In the genomic region with DNA sequence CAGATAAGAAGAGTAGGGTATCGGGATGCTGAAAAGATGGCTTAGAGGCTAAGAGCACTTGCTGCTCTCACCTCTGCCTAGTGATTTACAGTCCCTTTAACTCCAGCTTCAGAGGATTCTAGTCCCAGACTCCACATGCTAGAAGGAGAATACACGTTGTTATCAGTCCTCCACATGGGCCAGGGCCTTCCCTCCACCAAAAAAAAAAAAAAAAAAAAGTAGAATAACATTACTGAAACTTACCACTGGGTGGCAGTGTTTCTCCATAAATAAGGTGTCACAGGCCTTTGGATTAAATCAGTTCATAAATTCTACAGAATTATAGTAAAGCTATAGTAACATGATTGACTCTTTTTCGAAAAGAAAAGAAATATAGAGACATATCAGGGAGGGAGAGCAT, we compare ENCODE assay signal across 8 mouse cellular contexts. TPM values are rescaled to one million over a fixed set of nuclear protein-coding genes. Genes with fewer than 3 reads are reported as not detected.
DNase-seq lines count a peak whose midpoint lies in the region; ATAC-seq lines count a peak whose summit lies in the region.

No protein-coding gene starts in this region.

- no peak for ATAC-seq in hindbrain, embryonic 11.5 days (ENCODE audit: low FRiP score)
- ATAC-seq in hematopoietic stem cell, adult 5-6 weeks (replicated peaks in 1 of 2; ENCODE audit: insufficient read depth in 1 of 2, low FRiP score in 2 of 2, low TSS enrichment in 1 of 2, low read depth in 1 of 2, poor library complexity in 2 of 2, severe bottlenecking in 2 of 2) = peak; percentile 24 to 27; a peak in 3 of 4 replicates
- no peak for ATAC-seq in forebrain, embryonic 11.5 days (replicated peaks; ENCODE audit: low FRiP score)

- no peak overlapping the region for H3K27ac ChIP-seq in hindbrain, embryonic 11.5 days (ENCODE audit: low read depth, low read length)
- H3K27ac ChIP-seq in hindbrain, embryonic 10.5 days = no peak overlapping the region
- H3K27ac ChIP-seq in forebrain, embryonic 11.5 days (ENCODE audit: low read depth, low read length) = no peak overlapping the region

- H3K4me1 ChIP-seq in hindbrain, embryonic 11.5 days (replicated peaks; ENCODE audit: control insufficient read depth, insufficient read depth, low read length) = no peaks in the 10 kb centered on the region
- H3K4me1 ChIP-seq in hindbrain, embryonic 10.5 days (replicated peaks) = peaks cover 19% of the 10 kb centered on the region
- H3K4me1 ChIP-seq in forebrain, embryonic 11.5 days (replicated peaks; ENCODE audit: control insufficient read depth, insufficient read depth, low read length) = peaks cover 2% of the 10 kb centered on the region; the same call in 1 of the 2 replicates

- H3K9me3 ChIP-seq in hindbrain, embryonic 11.5 days (ENCODE audit: control insufficient read depth, low read length) = no peaks in the 10 kb centered on the region
- no peaks in the 10 kb centered on the region for H3K9me3 ChIP-seq in hindbrain, embryonic 10.5 days
- H3K9me3 ChIP-seq in forebrain, embryonic 11.5 days (ENCODE audit: control insufficient read depth, low read length) = no peaks in the 10 kb centered on the region

- H3K4me2 ChIP-seq in hindbrain, embryonic 11.5 days (replicated peaks; ENCODE audit: low read depth, low read length) = no peak overlapping the region
- H3K4me2 ChIP-seq in forebrain, embryonic 11.5 days (ENCODE audit: low read depth, low read length, severe bottlenecking) = no peak overlapping the region

- no peaks in the 10 kb centered on the region for H3K27me3 ChIP-seq in hindbrain, embryonic 11.5 days (ENCODE audit: control insufficient read depth, insufficient read depth, low read length)
- no peaks in the 10 kb centered on the region for H3K27me3 ChIP-seq in hindbrain, embryonic 10.5 days (ENCODE audit: insufficient read depth, poor library complexity, severe bottlenecking)
- no peaks in the 10 kb centered on the region for H3K27me3 ChIP-seq in forebrain, embryonic 11.5 days (ENCODE audit: control insufficient read depth, insufficient read depth, low read length)

- no peak overlapping the region for H3K4me3 ChIP-seq in hindbrain, embryonic 11.5 days (ENCODE audit: low read depth, low read length)
- H3K4me3 ChIP-seq in hindbrain, embryonic 10.5 days = no peak overlapping the region
- no peak overlapping the region for H3K4me3 ChIP-seq in forebrain, embryonic 11.5 days (ENCODE audit: low read depth, low read length)

- no peak overlapping the region for H3K9ac ChIP-seq in hindbrain, embryonic 11.5 days (ENCODE audit: low read depth, low read length)
- H3K9ac ChIP-seq in forebrain, embryonic 11.5 days (ENCODE audit: low read length) = no peak overlapping the region

- 33% methylated on average over 3 of the region's 3 CpGs for WGBS in hindbrain, embryonic 11.5 days
- WGBS in hindbrain, embryonic 10.5 days = 36% methylated on average over 3 of the region's 3 CpGs
- WGBS in forebrain, embryonic 11.5 days = 33% methylated on average over 3 of the region's 3 CpGs

- H3K36me3 ChIP-seq in hindbrain, embryonic 11.5 days (ENCODE audit: control insufficient read depth, insufficient read depth, low read length) = no peaks in the 10 kb centered on the region
- H3K36me3 ChIP-seq in hindbrain, embryonic 10.5 days = peaks cover 10% of the 10 kb centered on the region
- no peaks in the 10 kb centered on the region for H3K36me3 ChIP-seq in forebrain, embryonic 11.5 days (ENCODE audit: control insufficient read depth, insufficient read depth, low read length)

- peak; percentile 75 for DNase-seq in hindbrain, embryonic 11.5 days (ENCODE audit: low spot score)
- DNase-seq in hindbrain, embryonic 10.5 days (ENCODE audit: low spot score) = no peak
- DNase-seq in A20 (ENCODE audit: low read depth, low spot score) (peak; percentile 87), R1 (ENCODE audit: low read depth, low spot score) (peak; percentile 67)
- DNase-seq in forebrain, embryonic 11.5 days (ENCODE audit: low spot score) = no peak
- DNase-seq in adrenal gland, adult 18-20 months (ENCODE audit: low spot score in 2 of 2) = no peak
- DNase-seq in left cerebral cortex, adult 8-10 months (ENCODE audit: low spot score in 2 of 2) = no peak

RNA-seq across cellular contexts. Expression of gene Clspn, which starts 2.3 kb away (rescaled TPM):
- polyA plus RNA-seq in hindbrain, embryonic 11.5 days (2014; fragmentation: Nextera tagmentation; extraction: Ambion mirVana) = 41.8 and 53.7 TPM in 2 replicates
- polyA plus RNA-seq in hindbrain, embryonic 10.5 days (2016; fragmentation: Nextera tagmentation; extraction: Ambion mirVana) = 41.8 and 58.7 TPM in 2 replicates
- total RNA-seq in hematopoietic stem cell, adult 5-6 weeks (2017) = 80.7 and 94.8 TPM in 2 replicates
- 62.7 and 71.2 TPM in 2 replicates for polyA plus RNA-seq in forebrain, embryonic 11.5 days (2014; fragmentation: Nextera tagmentation; extraction: Ambion mirVana)
- total RNA-seq in adrenal gland, adult 18-20 months (2021) = under 1 TPM; 0.54 to 0.96 TPM
- total RNA-seq in left cerebral cortex, adult 8-10 months (2022) = 1 to 10 TPM; 2.3 to 3.3 (median 3.0) TPM

RNA-seq across cellular contexts. Expression of gene Ago4, which starts 21.2 kb away (rescaled TPM):
- polyA plus RNA-seq in hindbrain, embryonic 11.5 days (2014; fragmentation: Nextera tagmentation; extraction: Ambion mirVana) = 2.7 and 4.1 TPM in 2 replicates
- polyA plus RNA-seq in hindbrain, embryonic 10.5 days (2016; fragmentation: Nextera tagmentation; extraction: Ambion mirVana) = 1.8 and 2.8 TPM in 2 replicates
- total RNA-seq in hematopoietic stem cell, adult 5-6 weeks (2017) = 6.3 and 9.4 TPM in 2 replicates
- polyA plus RNA-seq in forebrain, embryonic 11.5 days (2014; fragmentation: Nextera tagmentation; extraction: Ambion mirVana) = 3.4 and 3.6 TPM in 2 replicates
- total RNA-seq in adrenal gland, adult 18-20 months (2021) = 1 to 10 TPM; 4.8 to 5.1 TPM
- total RNA-seq in left cerebral cortex, adult 8-10 months (2022) = 1 to 10 TPM; 7.1 to 8.8 (median 7.7) TPM

RNA-seq across cellular contexts. Expression of gene 5730409E04Rik, which starts 55.2 kb away (rescaled TPM):
- 1.9 and 3.0 TPM in 2 replicates for polyA plus RNA-seq in hindbrain, embryonic 11.5 days (2014; fragmentation: Nextera tagmentation; extraction: Ambion mirVana)
- polyA plus RNA-seq in hindbrain, embryonic 10.5 days (2016; fragmentation: Nextera tagmentation; extraction: Ambion mirVana) = 2.3 and 2.4 TPM in 2 replicates
- total RNA-seq in hematopoietic stem cell, adult 5-6 weeks (2017) = 7.6 and 15.5 TPM in 2 replicates
- 1.7 TPM in 2 replicates for polyA plus RNA-seq in forebrain, embryonic 11.5 days (2014; fragmentation: Nextera tagmentation; extraction: Ambion mirVana)
- total RNA-seq in adrenal gland, adult 18-20 months (2021) = 10 to 100 TPM; 10.4 to 10.5 TPM
- total RNA-seq in left cerebral cortex, adult 8-10 months (2022) = 10 to 100 TPM; 75.6 to 81.7 (median 76.6) TPM

Comparison
In these comparisons a context has a peak if more than half of its experiments do, and no peak if none do; other contexts are left out.
1. DNase-seq: peak in hindbrain, embryonic 11.5 days (single experiment), A20 (single experiment) and R1 (single experiment); none in hindbrain, embryonic 10.5 days (single experiment), forebrain, embryonic 11.5 days (single experiment), adrenal gland, adult 18-20 months (0 of 2) and left cerebral cortex, adult 8-10 months (0 of 2).
2. ATAC-seq: peak in hematopoietic stem cell, adult 5-6 weeks (2 of 2); none in hindbrain, embryonic 11.5 days (single experiment) and forebrain, embryonic 11.5 days (single experiment).
3. RNA of gene Clspn, which starts 2.3 kb away (total RNA-seq): 80.7 to 94.8 TPM in hematopoietic stem cell, adult 5-6 weeks; 2.3 to 3.3 TPM in left cerebral cortex, adult 8-10 months and 0.54 to 0.96 TPM in adrenal gland, adult 18-20 months; every median in the first group is over 10 times any median in the second.